Mouse (Mus musculus): ENCODE measurements around the gene Tpp1. TPM values are rescaled to one million over a fixed set of nuclear protein-coding genes. Genes with fewer than 3 reads are reported as not detected.

The Tpp1 gene
- polyA plus RNA-seq, 2 experiments = 34.1 to 55.2 TPM

GRCm38 (mm10) chr7:105762517-105763270, 10.7 kb upstream of the Tpp1 start:
- Histone ChIP-seq H3K4me2 (ENCODE audit: low read depth) (peak overlapping the region; percentile 48), H3K36me3 (replicated peaks; ENCODE audit: control insufficient read depth, insufficient read depth, low read depth) (no peaks in the 10 kb centered on the region), H3K9me3 (ENCODE audit: control insufficient read depth, low read length) (no peaks in the 10 kb centered on the region), H3K4me3 (ENCODE audit: insufficient read depth in 1 of 2, low read depth in 2 of 2, low read length in 2 of 2) (peak overlapping the region in 1 of 2 experiments; percentile 16; a peak in 2 of 4 replicates), H3K27me3 (ENCODE audit: control insufficient read depth, insufficient read depth, low read length) (peaks cover 11% of the 10 kb centered on the region), H3K4me1 (replicated peaks; ENCODE audit: control insufficient read depth in 2 of 2, insufficient read depth in 2 of 2, low read length in 1 of 2) (peaks cover 0 to 3% of the 10 kb centered on the region in 2 experiments; a peak in 1 of 4 replicates), H3K9ac (replicated peaks) (no peak overlapping the region), H3K27ac (no peak overlapping the region)
- TF ChIP-seq EP300 (IDR thresholded peaks at IDR 0.05; ENCODE audit: low read depth) (no peak), CTCF (IDR thresholded peaks at IDR 0.05; ENCODE audit: low read depth) (no peak)
- no peak for DNase-seq (ENCODE audit: low read depth in 3 of 3, low spot score in 3 of 3)
- 12% methylated on average over 55 of the region's 55 CpGs for WGBS (ENCODE audit: insufficient replicate concordance)
- no peak for ATAC-seq (ENCODE audit: insufficient read depth)

GRCm38 (mm10) chr7:105761813-105762484, 9.9 kb upstream of the Tpp1 start:
- 7% methylated on average over 51 of the region's 51 CpGs for WGBS (ENCODE audit: insufficient replicate concordance)
- Histone ChIP-seq H3K9me3 (ENCODE audit: control insufficient read depth, low read length) (no peaks in the 10 kb centered on the region), H3K36me3 (replicated peaks; ENCODE audit: control insufficient read depth, insufficient read depth, low read depth) (no peaks in the 10 kb centered on the region), H3K4me1 (replicated peaks; ENCODE audit: control insufficient read depth in 2 of 2, insufficient read depth in 2 of 2, low read length in 1 of 2) (no peaks in the 10 kb centered on the region), H3K4me3 (ENCODE audit: insufficient read depth in 1 of 2, low read depth in 2 of 2, low read length in 2 of 2) (peak overlapping the region in 1 of 2 experiments; percentile 16; a peak in 2 of 4 replicates), H3K27me3 (ENCODE audit: control insufficient read depth, insufficient read depth, low read length) (peaks cover 11% of the 10 kb centered on the region), H3K4me2 (ENCODE audit: low read depth) (peak overlapping the region; percentile 48), H3K27ac (no peak overlapping the region), H3K9ac (replicated peaks) (no peak overlapping the region)
- DNase-seq (ENCODE audit: low read depth in 3 of 3, low spot score in 3 of 3) (no peak), ATAC-seq (ENCODE audit: insufficient read depth) (peak; percentile 31; the same call in 1 of the 2 replicates)
- TF ChIP-seq CTCF (IDR thresholded peaks at IDR 0.05; ENCODE audit: low read depth) (no peak), EP300 (IDR thresholded peaks at IDR 0.05; ENCODE audit: low read depth) (no peak)

- WGBS (ENCODE audit: insufficient replicate concordance) = 73% methylated on average over 10 of the region's 10 CpGs
- H3K4me2 ChIP-seq (ENCODE audit: low read depth) = no peak overlapping the region
- H3K9me3 ChIP-seq (ENCODE audit: control insufficient read depth, low read length) = no peaks in the 10 kb centered on the region
- no peak overlapping the region for H3K4me3 ChIP-seq (ENCODE audit: insufficient read depth in 1 of 2, low read depth in 2 of 2, low read length in 2 of 2)
- no peaks in the 10 kb centered on the region for H3K27me3 ChIP-seq (ENCODE audit: control insufficient read depth, insufficient read depth, low read length)
- TF ChIP-seq CTCF (IDR thresholded peaks at IDR 0.05; ENCODE audit: low read depth) (no peak), EP300 (IDR thresholded peaks at IDR 0.05; ENCODE audit: low read depth) (no peak)
- H3K27ac ChIP-seq = no peak overlapping the region
- no peaks in the 10 kb centered on the region for H3K36me3 ChIP-seq (replicated peaks; ENCODE audit: control insufficient read depth, insufficient read depth, low read depth)
- DNase-seq (ENCODE audit: low read depth in 3 of 3, low spot score in 3 of 3) = no peak
- H3K4me1 ChIP-seq (replicated peaks; ENCODE audit: control insufficient read depth in 2 of 2, insufficient read depth in 2 of 2, low read length in 1 of 2) = peaks cover 6 to 7% of the 10 kb centered on the region in 2 experiments
- no peak for ATAC-seq (ENCODE audit: insufficient read depth)
- H3K9ac ChIP-seq (replicated peaks) = no peak overlapping the region
Observed at GRCm38 (mm10) chr7:105753281-105753680, 1.2 kb upstream of the Tpp1 start.

GRCm38 (mm10) chr7:105752716-105753115, 681 bp upstream of the Tpp1 start:
- DNase-seq (ENCODE audit: low read depth in 3 of 3, low spot score in 3 of 3) (no peak), ATAC-seq (ENCODE audit: insufficient read depth) (no peak)
- Histone ChIP-seq H3K27me3 (ENCODE audit: control insufficient read depth, insufficient read depth, low read length) (no peaks in the 10 kb centered on the region), H3K9me3 (ENCODE audit: control insufficient read depth, low read length) (no peaks in the 10 kb centered on the region), H3K27ac (no peak overlapping the region), H3K9ac (replicated peaks) (no peak overlapping the region), H3K4me3 (ENCODE audit: insufficient read depth in 1 of 2, low read depth in 2 of 2, low read length in 2 of 2) (no peak overlapping the region), H3K4me2 (ENCODE audit: low read depth) (no peak overlapping the region), H3K4me1 (replicated peaks; ENCODE audit: control insufficient read depth in 2 of 2, insufficient read depth in 2 of 2, low read length in 1 of 2) (peaks cover 6 to 7% of the 10 kb centered on the region in 2 experiments), H3K36me3 (replicated peaks; ENCODE audit: control insufficient read depth, insufficient read depth, low read depth) (no peaks in the 10 kb centered on the region; the same call in 1 of the 2 replicates)
- WGBS (ENCODE audit: insufficient replicate concordance) = 65% methylated on average over 2 of the region's 2 CpGs
- TF ChIP-seq EP300 (IDR thresholded peaks at IDR 0.05; ENCODE audit: low read depth) (no peak), CTCF (IDR thresholded peaks at IDR 0.05; ENCODE audit: low read depth) (no peak)

GRCm38 (mm10) chr7:105747776-105748175, 4.3 kb downstream of the Tpp1 start:
- ATAC-seq (ENCODE audit: insufficient read depth) (no peak), DNase-seq (ENCODE audit: low read depth in 3 of 3, low spot score in 3 of 3) (no peak)
- no peak overlapping the region for H3K4me2 ChIP-seq (ENCODE audit: low read depth)
- H3K27ac ChIP-seq = no peak overlapping the region
- no peaks in the 10 kb centered on the region for H3K27me3 ChIP-seq (ENCODE audit: control insufficient read depth, insufficient read depth, low read length)
- H3K36me3 ChIP-seq (replicated peaks; ENCODE audit: control insufficient read depth, insufficient read depth, low read depth) = peaks cover 9% of the 10 kb centered on the region
- H3K4me1 ChIP-seq (replicated peaks; ENCODE audit: control insufficient read depth in 2 of 2, insufficient read depth in 2 of 2, low read length in 1 of 2) = peaks cover 16% of the 10 kb centered on the region in 2 experiments
- TF ChIP-seq EP300 (IDR thresholded peaks at IDR 0.05; ENCODE audit: low read depth) = no peak
- TF ChIP-seq CTCF (IDR thresholded peaks at IDR 0.05; ENCODE audit: low read depth) = no peak
- H3K9me3 ChIP-seq (ENCODE audit: control insufficient read depth, low read length) = no peaks in the 10 kb centered on the region
- 71% methylated on average over 2 of the region's 2 CpGs for WGBS (ENCODE audit: insufficient replicate concordance)
- no peak overlapping the region for H3K9ac ChIP-seq (replicated peaks)
- no peak overlapping the region for H3K4me3 ChIP-seq (ENCODE audit: insufficient read depth in 1 of 2, low read depth in 2 of 2, low read length in 2 of 2)
